Mouse (Mus musculus) kidney, embryonic 14.5 days (tissue): ENCODE results near the gene Pramef25. TPM values are rescaled to one million over a fixed set of nuclear protein-coding genes. Genes with fewer than 3 reads are reported as not detected.
"Not testable (repeated sequence)": the region's sequence is repeated elsewhere in the genome, so short reads cannot be mapped to it uniquely, and the experiment has no call there.

Experiments used
- ATAC-seq: fragments of 200-750 bp; cut with Nextera tagmentation; 2 replicates; pipeline ENCODE4 v1.8.0; 2017; ENCODE audit warnings: moderate number of reproducible peaks, mild to moderate bottlenecking, moderate TSS enrichment, moderate library complexity; ENCODE audit not compliant: low FRiP score, low TSS enrichment
- H3K27ac ChIP-seq: fragments of 300-500 bp; sonication (generic); 2 replicates; pipeline ENCODE4 v1.5.1; 2014; ENCODE audit warnings: low read depth, mild to moderate bottlenecking, low read length, moderate library complexity, mixed read lengths
- H3K27me3 ChIP-seq: fragments of 300-500 bp; sonication (generic); 2 replicates; pipeline ENCODE4 v1.6.1; 2014; ENCODE audit warnings: mild to moderate bottlenecking, low read length; ENCODE audit not compliant: control insufficient read depth, insufficient read depth
- H3K36me3 ChIP-seq: fragments of 300-500 bp; sonication (generic); 2 replicates; pipeline ENCODE4 v1.6.1; 2014; ENCODE audit warnings: low read length, mixed read lengths; ENCODE audit not compliant: control insufficient read depth, insufficient read depth
- H3K4me1 ChIP-seq: fragments of 300-500 bp; sonication (generic); 2 replicates; pipeline ENCODE4 v1.6.1; 2014; ENCODE audit warnings: low read length, mixed read lengths; ENCODE audit not compliant: control insufficient read depth, insufficient read depth
- H3K4me2 ChIP-seq: fragments of 300-500 bp; sonication (generic); replicated peaks from 2 replicates; pipeline ENCODE4 v1.6.1; 2014; ENCODE audit warnings: low read depth, mild to moderate bottlenecking, low read length
- H3K4me3 ChIP-seq: fragments of 300-500 bp; sonication (generic); 2 replicates; pipeline ENCODE4 v1.5.1; 2014; ENCODE audit warnings: mild to moderate bottlenecking, low read length
- H3K9ac ChIP-seq: fragments of 300-500 bp; sonication (generic); 2 replicates; pipeline ENCODE4 v1.6.1; 2014; ENCODE audit warnings: low read depth, mild to moderate bottlenecking, low read length, moderate library complexity
- H3K9me3 ChIP-seq: fragments of 300-500 bp; sonication (generic); 2 replicates; pipeline ENCODE4 v1.6.1; 2016; ENCODE audit warnings: low read length; ENCODE audit not compliant: control insufficient read depth
- WGBS: fragments of 180-500 bp; shearing (Covaris S2); extraction: QIAGEN DNeasy Blood & Tissue Kit; methylation state at CpG from one replicate; pipeline ENCODE4 v1.1.7; 2014; 5-methylcytosine and 5-hydroxymethylcytosine counted together
- polyA plus RNA-seq: library from polyadenylated mRNA; unstranded; fragments of >200 nt; fragmentation: Nextera tagmentation; extraction: Ambion mirVana; gene quantifications from 2 replicates; pipeline ENCODE4 v1.2.1, GENCODE M21; 2014

Gene Pramef25
- not detected in 2 replicates for polyA plus RNA-seq

- not testable (repeated sequence) for H3K9ac ChIP-seq, H3K9me3 ChIP-seq, H3K4me3 ChIP-seq, H3K4me2 ChIP-seq, H3K4me1 ChIP-seq, H3K27me3 ChIP-seq, H3K27ac ChIP-seq, H3K36me3 ChIP-seq, ATAC-seq
- 93% methylated on average over 1 of the region's 1 CpGs for WGBS
Observed at GRCm38 (mm10) chr4:143950916-143951315, at the start of gene Pramef25. Pramef25 (minus strand) TSS chr4:143951016.

- H3K4me3 ChIP-seq, H3K9me3 ChIP-seq, H3K27me3 ChIP-seq, H3K36me3 ChIP-seq, H3K4me2 ChIP-seq, H3K4me1 ChIP-seq, H3K9ac ChIP-seq, ATAC-seq, H3K27ac ChIP-seq: not testable (repeated sequence)
- whole genome bisulfite sequencing = 78% methylated on average over 3 of the region's 3 CpGs
Observed at GRCm38 (mm10) chr4:143994269-143994668, 43.5 kb upstream of the Pramef25 start, which contains the start of gene Pramef17. Pramef17 (minus strand) TSS chr4:143994369.

- not testable (repeated sequence) for H3K36me3 ChIP-seq, H3K4me1 ChIP-seq, H3K9ac ChIP-seq, ATAC-seq, H3K27ac ChIP-seq, H3K4me2 ChIP-seq, H3K27me3 ChIP-seq, H3K9me3 ChIP-seq, H3K4me3 ChIP-seq
- WGBS = 99% methylated on average over 14 of the region's 17 CpGs
Observed at GRCm38 (mm10) chr4:143988126-143988525, 37.3 kb upstream of the Pramef25 start.

- not testable (repeated sequence) for H3K9ac ChIP-seq, H3K4me2 ChIP-seq, H3K36me3 ChIP-seq, H3K4me1 ChIP-seq, H3K9me3 ChIP-seq, H3K4me3 ChIP-seq, H3K27me3 ChIP-seq, H3K27ac ChIP-seq, ATAC-seq
- 97% methylated on average over 8 of the region's 17 CpGs for WGBS
Observed at GRCm38 (mm10) chr4:143987475-143987941, 36.7 kb upstream of the Pramef25 start.

- not testable (repeated sequence) for ATAC-seq, H3K4me3 ChIP-seq, H3K27me3 ChIP-seq, H3K4me1 ChIP-seq, H3K9me3 ChIP-seq, H3K36me3 ChIP-seq, H3K27ac ChIP-seq, H3K9ac ChIP-seq, H3K4me2 ChIP-seq
- 100% methylated on average over 2 of the region's 9 CpGs for WGBS
Observed at GRCm38 (mm10) chr4:143985733-143986132, 34.9 kb upstream of the Pramef25 start.

- H3K27me3 ChIP-seq, H3K4me1 ChIP-seq, H3K4me3 ChIP-seq, ATAC-seq, H3K36me3 ChIP-seq, H3K9me3 ChIP-seq, H3K27ac ChIP-seq, H3K9ac ChIP-seq, H3K4me2 ChIP-seq: not testable (repeated sequence)
- WGBS = no CpG with 5 or more reads among the region's 7 CpGs
Observed at GRCm38 (mm10) chr4:143985165-143985564, 34.3 kb upstream of the Pramef25 start.

- not testable (repeated sequence) for H3K36me3 ChIP-seq, ATAC-seq, H3K9ac ChIP-seq, H3K4me1 ChIP-seq, H3K27ac ChIP-seq, H3K4me3 ChIP-seq, H3K27me3 ChIP-seq, H3K9me3 ChIP-seq, H3K4me2 ChIP-seq
- WGBS = no CpG with 5 or more reads among the region's 1 CpGs
Observed at GRCm38 (mm10) chr4:143983446-143983845, 32.6 kb upstream of the Pramef25 start.

GRCm38 (mm10) chr4:143966850-143967249 lies 16.0 kb upstream of the Pramef25 start, which contains the start of gene Gm13101:
Gm13101 (minus strand) TSS chr4:143966950.
- not testable (repeated sequence) for H3K4me2 ChIP-seq, H3K9me3 ChIP-seq, ATAC-seq, H3K4me3 ChIP-seq, H3K36me3 ChIP-seq, H3K27ac ChIP-seq, H3K4me1 ChIP-seq, H3K9ac ChIP-seq, H3K27me3 ChIP-seq
- WGBS = 52% methylated on average over 2 of the region's 2 CpGs

- H3K4me1 ChIP-seq, H3K9ac ChIP-seq, H3K4me2 ChIP-seq, ATAC-seq, H3K27me3 ChIP-seq, H3K36me3 ChIP-seq, H3K9me3 ChIP-seq, H3K4me3 ChIP-seq, H3K27ac ChIP-seq: not testable (repeated sequence)
- WGBS = 84% methylated on average over 1 of the region's 1 CpGs
Observed at GRCm38 (mm10) chr4:143900280-143900679, 50.5 kb downstream of the Pramef25 start, which contains the start of gene Pramef6. Pramef6 (minus strand) TSS chr4:143900380.
